Mouse (Mus musculus) layer of hippocampus, adult 9-10 months (tissue): ENCODE measurements at regions not wholly inside any gene's neighbourhood (a gene's known extent, or its start where the extent isn't known, plus 50 kb on each side); places are given as distances from the start of the nearest gene placed in this dataset.

Source experiments
- DNase-seq: peaks from one replicate; pipeline ENCODE4 v3.0.0; 2022; ENCODE audit warnings: low spot score

GRCm38 (mm10) chr16:24092616-24093525 is 104.2 kb upstream of the Bcl6 start:
- no peak for DNase-seq

GRCm38 (mm10) chr16:24092136-24092535 is 103.5 kb upstream of the Bcl6 start:
- no peak for DNase-seq

- DNase-seq = no peak
Measured at GRCm38 (mm10) chr16:24090981-24091380, 102.3 kb upstream of the Bcl6 start.

- no peak for DNase-seq
Measured at GRCm38 (mm10) chr16:24089840-24090762, 101.4 kb upstream of the Bcl6 start.

- DNase-seq = no peak
Measured at GRCm38 (mm10) chr16:24083966-24084365, 95.3 kb upstream of the Bcl6 start.

GRCm38 (mm10) chr16:24080471-24080870 is 91.8 kb upstream of the Bcl6 start:
- DNase-seq = no peak

GRCm38 (mm10) chr16:24078622-24079021 is 90.0 kb upstream of the Bcl6 start:
- no peak for DNase-seq

- no peak for DNase-seq
Measured at GRCm38 (mm10) chr16:24077428-24077827, 88.8 kb upstream of the Bcl6 start.

- DNase-seq = no peak
Measured at GRCm38 (mm10) chr16:24076799-24077136, 88.1 kb upstream of the Bcl6 start.

- DNase-seq = no peak
Measured at GRCm38 (mm10) chr16:24076109-24076798, 87.6 kb upstream of the Bcl6 start.

- DNase-seq = no peak
Measured at GRCm38 (mm10) chr16:24073613-24074244, 85.1 kb upstream of the Bcl6 start.

- no peak for DNase-seq
Measured at GRCm38 (mm10) chr16:24073065-24073464, 84.4 kb upstream of the Bcl6 start.

- no peak for DNase-seq
Measured at GRCm38 (mm10) chr16:24069411-24069810, 80.8 kb upstream of the Bcl6 start.

GRCm38 (mm10) chr16:24068250-24068813 is 79.7 kb upstream of the Bcl6 start:
- no peak for DNase-seq

GRCm38 (mm10) chr16:24062314-24062713 is 73.7 kb upstream of the Bcl6 start:
- DNase-seq = no peak

- DNase-seq = no peak
Measured at GRCm38 (mm10) chr16:24061496-24061895, 72.8 kb upstream of the Bcl6 start.

- DNase-seq = no peak
Measured at GRCm38 (mm10) chr16:24059090-24059600, 70.5 kb upstream of the Bcl6 start.

- DNase-seq = no peak
Measured at GRCm38 (mm10) chr16:24056885-24057531, 68.4 kb upstream of the Bcl6 start.

- no peak for DNase-seq
Measured at GRCm38 (mm10) chr16:24056123-24056884, 67.7 kb upstream of the Bcl6 start.

GRCm38 (mm10) chr16:24054293-24054692 is 65.6 kb upstream of the Bcl6 start:
- no peak for DNase-seq
